Mouse (Mus musculus) forebrain, embryonic 11.5 days (tissue): Measurements from ENCODE around the gene Fndc1. TPM values are rescaled to one million over a fixed set of nuclear protein-coding genes. Genes with fewer than 3 reads are reported as not detected.

Experiments used
- ATAC-seq: fragments of 200-750 bp; cut with Nextera tagmentation; replicated peaks from 2 replicates; pipeline ENCODE4 v1.8.0; 2017; ENCODE audit warnings: moderate TSS enrichment; ENCODE audit not compliant: low FRiP score
- DNase-seq: peaks from one replicate; pipeline ENCODE4 v3.0.0-alpha.2; 2017; ENCODE audit warnings: low spot score
- H3K27ac ChIP-seq: fragments of 300-500 bp; sonication (generic); 2 replicates; pipeline ENCODE4 v1.5.1; 2014; ENCODE audit warnings: low read depth, low read length
- H3K27me3 ChIP-seq: fragments of 300-500 bp; sonication (generic); 2 replicates; pipeline ENCODE4 v1.6.1; 2014; ENCODE audit warnings: mild to moderate bottlenecking, low read length, mixed read lengths; ENCODE audit not compliant: control insufficient read depth, insufficient read depth
- H3K36me3 ChIP-seq: fragments of 300-500 bp; sonication (generic); 2 replicates; pipeline ENCODE4 v1.6.1; 2014; ENCODE audit warnings: mild to moderate bottlenecking, low read length, moderate library complexity, mixed read lengths; ENCODE audit not compliant: control insufficient read depth, insufficient read depth
- H3K4me1 ChIP-seq: fragments of 300-500 bp; sonication (generic); replicated peaks from 2 replicates; pipeline ENCODE4 v1.6.1; 2014; ENCODE audit warnings: low read length, mixed read lengths; ENCODE audit not compliant: control insufficient read depth, insufficient read depth
- H3K4me2 ChIP-seq: fragments of 300-500 bp; sonication (generic); 2 replicates; pipeline ENCODE4 v1.6.1; 2014; ENCODE audit warnings: low read depth, mild to moderate bottlenecking, low read length, moderate library complexity, mixed read lengths; ENCODE audit not compliant: severe bottlenecking
- H3K4me3 ChIP-seq: fragments of 300-500 bp; sonication (generic); 2 replicates; pipeline ENCODE4 v1.5.1; 2014; ENCODE audit warnings: low read depth, low read length
- H3K9ac ChIP-seq: fragments of 300-500 bp; sonication (generic); 2 replicates; pipeline ENCODE4 v1.6.1; 2014; ENCODE audit warnings: low read length
- H3K9me3 ChIP-seq: fragments of 300-500 bp; sonication (generic); 2 replicates; pipeline ENCODE4 v1.6.1; 2016; ENCODE audit warnings: low read length, mixed read lengths; ENCODE audit not compliant: control insufficient read depth
- WGBS: fragments of 180-500 bp; shearing (Covaris S2); extraction: QIAGEN DNeasy Blood & Tissue Kit; methylation state at CpG from one replicate; pipeline ENCODE4 v1.1.7; 2014; 5-methylcytosine and 5-hydroxymethylcytosine counted together
- polyA plus RNA-seq: library from polyadenylated mRNA; unstranded; fragments of >200 nt; fragmentation: Nextera tagmentation; extraction: Ambion mirVana; gene quantifications from 2 replicates; pipeline ENCODE4 v1.2.1, GENCODE M21; 2014

The Fndc1 gene
- polyA plus RNA-seq, 1 experiment from 2014 or later: 1.0 TPM

DNA sequence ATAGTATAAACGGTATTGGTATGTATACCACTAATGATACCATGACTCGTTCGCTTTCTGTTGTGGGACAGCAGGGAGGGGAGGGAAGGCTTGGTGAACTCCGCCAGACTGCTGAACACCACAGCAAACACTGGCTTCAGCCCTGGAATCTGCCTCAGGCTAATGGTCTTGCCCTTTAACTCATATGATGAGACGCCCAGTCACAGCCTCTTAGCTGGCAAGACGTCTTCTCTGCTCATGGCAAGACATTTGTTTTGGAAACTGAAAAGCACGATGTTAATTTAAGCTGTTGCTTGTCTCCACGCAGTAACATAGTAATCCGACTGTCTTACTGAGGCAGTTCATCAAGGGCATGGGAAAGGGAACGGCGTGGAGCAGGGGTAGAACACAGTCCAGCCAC is 72.1 kb downstream of the Fndc1 start:
- H3K36me3 ChIP-seq: no peaks in the 10 kb centered on the region
- no peaks in the 10 kb centered on the region for H3K27me3 ChIP-seq
- 86% methylated on average over 11 of the region's 11 CpGs for WGBS
- no peak for ATAC-seq
- no peak for DNase-seq
- no peak overlapping the region for H3K27ac ChIP-seq
- no peak overlapping the region for H3K9ac ChIP-seq
- H3K4me1 ChIP-seq: no peaks in the 10 kb centered on the region
- H3K9me3 ChIP-seq: no peaks in the 10 kb centered on the region
- H3K4me3 ChIP-seq: no peak overlapping the region
- H3K4me2 ChIP-seq: no peak overlapping the region

DNA sequence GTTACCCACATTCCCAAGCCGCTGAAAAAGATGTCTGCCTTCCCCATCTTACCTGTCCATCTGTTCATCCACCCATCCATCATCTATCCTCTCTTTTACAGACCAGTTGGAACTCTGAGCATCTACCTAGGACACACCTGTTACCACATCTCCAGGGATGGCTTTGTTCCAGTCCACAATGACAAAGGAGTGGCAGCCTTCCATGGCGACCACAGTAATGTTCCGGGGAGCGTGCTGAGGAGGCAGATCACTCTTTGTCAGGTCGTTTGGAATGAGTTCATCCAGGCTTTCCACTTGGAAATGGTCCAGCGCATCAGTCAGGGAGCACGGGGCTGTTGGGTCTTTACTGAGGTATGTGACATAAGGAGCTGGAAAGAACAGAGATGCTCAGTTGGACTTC is 73.7 kb downstream of the Fndc1 start:
- no peaks in the 10 kb centered on the region for H3K9me3 ChIP-seq
- no peaks in the 10 kb centered on the region for H3K4me1 ChIP-seq
- no peaks in the 10 kb centered on the region for H3K27me3 ChIP-seq
- H3K36me3 ChIP-seq: no peaks in the 10 kb centered on the region
- no peak overlapping the region for H3K9ac ChIP-seq
- DNase-seq: no peak
- 84% methylated on average over 7 of the region's 7 CpGs for WGBS
- ATAC-seq: no peak
- H3K4me2 ChIP-seq: no peak overlapping the region
- H3K27ac ChIP-seq: no peak overlapping the region
- no peak overlapping the region for H3K4me3 ChIP-seq

DNA sequence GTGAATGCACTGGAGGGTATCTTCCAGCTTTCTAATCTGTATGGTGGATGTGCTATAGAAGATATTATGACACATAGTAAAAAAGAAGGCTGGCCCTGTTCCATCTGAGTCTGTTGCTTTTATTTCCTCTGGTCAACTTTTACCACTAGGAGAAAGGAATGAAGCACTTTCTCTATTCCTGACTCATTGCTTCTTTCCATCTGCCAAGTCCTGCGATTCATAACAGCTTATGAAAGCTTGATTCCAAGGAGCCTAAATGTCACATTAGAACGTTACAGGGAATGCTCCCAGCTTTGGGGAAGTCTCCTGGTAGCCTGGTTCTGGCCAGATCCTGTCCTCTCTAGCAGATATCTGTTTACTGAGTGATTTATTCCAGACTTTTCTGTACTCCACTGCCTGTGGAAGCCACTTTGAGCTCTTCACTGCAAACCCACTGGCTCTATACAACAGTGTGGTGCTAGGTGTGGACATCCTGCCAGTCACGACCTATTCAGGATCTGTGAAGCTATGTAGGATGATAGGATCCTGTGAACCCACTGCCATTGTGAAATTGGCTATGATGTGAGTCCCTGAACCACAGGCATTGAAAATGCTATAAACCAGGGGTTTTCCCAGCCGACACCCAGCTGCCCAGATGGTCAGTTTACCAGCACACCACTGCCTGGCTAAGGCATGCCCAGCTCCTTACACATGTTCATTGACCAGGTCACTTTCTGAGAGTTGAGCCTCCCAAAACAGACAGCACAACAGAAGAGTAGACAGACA is 77.9 kb downstream of the Fndc1 start:
- Histone ChIP-seq H3K36me3 (no peaks in the 10 kb centered on the region), H3K9ac (no peak overlapping the region), H3K4me1 (no peaks in the 10 kb centered on the region), H3K27ac (no peak overlapping the region), H3K9me3 (no peaks in the 10 kb centered on the region), H3K4me3 (no peak overlapping the region), H3K4me2 (no peak overlapping the region), H3K27me3 (no peaks in the 10 kb centered on the region)
- DNase-seq (no peak), ATAC-seq (no peak)
- WGBS: 85% methylated on average over 4 of the region's 4 CpGs

DNA sequence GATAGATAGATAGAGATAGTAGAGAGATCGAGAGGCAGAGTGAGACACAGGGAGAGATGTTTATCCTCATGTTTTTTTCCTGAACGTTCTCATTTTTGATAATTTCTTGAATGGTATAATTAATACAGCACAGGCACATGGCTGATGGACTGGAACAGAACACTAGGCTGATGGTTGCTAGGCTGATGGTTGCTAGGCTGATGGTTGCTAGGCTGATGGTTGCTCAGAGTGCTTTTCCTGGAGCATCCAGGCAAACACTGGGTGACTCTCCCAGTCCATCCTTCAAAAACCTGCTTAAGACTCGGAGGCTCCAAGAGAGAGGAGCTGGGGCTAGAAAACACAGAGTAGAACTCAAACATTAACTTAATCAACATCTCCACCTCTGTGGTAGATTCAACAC is 80.3 kb downstream of the Fndc1 start:
- H3K4me2 ChIP-seq: no peak overlapping the region
- no peaks in the 10 kb centered on the region for H3K27me3 ChIP-seq
- no peaks in the 10 kb centered on the region for H3K4me1 ChIP-seq
- no peaks in the 10 kb centered on the region for H3K9me3 ChIP-seq
- H3K27ac ChIP-seq: no peak overlapping the region
- no peak for DNase-seq
- H3K36me3 ChIP-seq: no peaks in the 10 kb centered on the region
- 85% methylated on average over 3 of the region's 3 CpGs for WGBS
- H3K9ac ChIP-seq: no peak overlapping the region
- ATAC-seq: no peak
- no peak overlapping the region for H3K4me3 ChIP-seq

DNA sequence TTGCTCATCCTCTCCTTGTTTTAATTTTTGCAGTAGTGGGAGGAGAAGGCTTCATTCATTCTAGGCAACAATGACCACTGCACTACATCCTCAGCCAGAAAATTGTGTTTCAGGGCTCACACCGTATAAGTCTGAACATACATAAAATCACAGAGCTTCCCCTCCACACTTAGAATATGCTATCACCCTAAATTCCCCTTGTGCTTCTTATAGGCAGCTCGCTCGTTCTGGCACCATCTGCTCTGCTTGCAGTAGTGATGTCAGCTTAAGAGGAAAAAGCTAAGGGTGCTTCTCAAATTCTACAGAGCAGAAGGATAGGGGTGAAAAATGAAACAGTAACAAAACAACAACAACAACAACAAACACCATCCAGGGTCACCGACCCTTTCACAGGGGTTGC is 82.1 kb downstream of the Fndc1 start:
- H3K27ac ChIP-seq: no peak overlapping the region
- H3K4me2 ChIP-seq: no peak overlapping the region
- H3K9ac ChIP-seq: no peak overlapping the region
- H3K4me3 ChIP-seq: no peak overlapping the region
- DNase-seq (no peak), ATAC-seq (no peak)
- no peaks in the 10 kb centered on the region for H3K4me1 ChIP-seq
- H3K36me3 ChIP-seq: no peaks in the 10 kb centered on the region
- WGBS: 90% methylated on average over 4 of the region's 4 CpGs
- H3K27me3 ChIP-seq: no peaks in the 10 kb centered on the region
- no peaks in the 10 kb centered on the region for H3K9me3 ChIP-seq

DNA sequence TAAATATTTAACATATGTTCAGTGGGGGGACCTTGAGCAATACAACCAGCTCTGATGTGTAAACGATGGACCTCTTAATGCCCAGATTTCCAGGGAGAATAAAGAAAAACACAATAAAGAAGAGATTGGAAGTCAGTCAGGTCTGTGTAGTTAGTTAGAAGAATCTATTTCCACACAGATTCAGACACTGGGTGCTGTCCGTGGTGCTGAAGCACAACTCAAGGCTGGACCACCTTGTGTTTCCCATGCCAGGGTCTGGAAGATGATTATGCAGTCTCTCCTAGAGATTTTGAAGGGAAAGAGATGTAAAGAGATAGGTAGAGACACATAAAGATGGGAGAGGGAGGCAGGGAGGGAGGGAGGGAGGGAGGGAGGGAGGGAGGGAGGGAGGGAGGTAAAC is 86.1 kb downstream of the Fndc1 start:
- Histone ChIP-seq H3K27ac (no peak overlapping the region), H3K4me2 (no peak overlapping the region), H3K9ac (no peak overlapping the region), H3K4me3 (no peak overlapping the region), H3K27me3 (no peaks in the 10 kb centered on the region), H3K4me1 (no peaks in the 10 kb centered on the region), H3K36me3 (no peaks in the 10 kb centered on the region), H3K9me3 (no peaks in the 10 kb centered on the region)
- DNase-seq (peak; percentile 79), ATAC-seq (no peak)
- WGBS: 27% methylated on average over 2 of the region's 2 CpGs

DNA sequence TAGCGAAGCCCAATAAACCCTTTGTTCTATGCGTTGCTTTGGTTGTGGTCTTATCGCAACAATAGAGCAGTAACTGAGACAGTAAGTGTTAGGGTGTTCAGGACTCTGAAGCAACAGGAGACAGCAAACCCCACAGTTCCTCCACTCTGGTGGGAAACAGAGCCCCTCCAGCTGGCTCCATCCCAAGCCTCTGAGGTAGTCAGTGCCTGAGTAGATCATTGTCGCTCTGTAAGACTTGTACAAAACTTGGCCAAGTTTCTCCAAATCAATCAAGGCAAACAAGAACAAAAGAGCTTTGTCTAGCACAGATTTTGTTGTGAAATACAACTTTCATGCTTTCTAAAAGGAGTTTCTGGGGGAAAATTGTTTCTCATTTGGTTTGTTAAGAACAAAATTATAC is 104.1 kb downstream of the Fndc1 start:
- H3K27ac ChIP-seq: no peak overlapping the region
- DNase-seq: no peak
- no peaks in the 10 kb centered on the region for H3K36me3 ChIP-seq
- ATAC-seq: no peak
- no peak overlapping the region for H3K9ac ChIP-seq
- 86% methylated on average over 4 of the region's 4 CpGs for WGBS
- no peaks in the 10 kb centered on the region for H3K27me3 ChIP-seq
- H3K4me2 ChIP-seq: no peak overlapping the region
- no peaks in the 10 kb centered on the region for H3K4me1 ChIP-seq
- no peak overlapping the region for H3K4me3 ChIP-seq
- H3K9me3 ChIP-seq: no peaks in the 10 kb centered on the region

DNA sequence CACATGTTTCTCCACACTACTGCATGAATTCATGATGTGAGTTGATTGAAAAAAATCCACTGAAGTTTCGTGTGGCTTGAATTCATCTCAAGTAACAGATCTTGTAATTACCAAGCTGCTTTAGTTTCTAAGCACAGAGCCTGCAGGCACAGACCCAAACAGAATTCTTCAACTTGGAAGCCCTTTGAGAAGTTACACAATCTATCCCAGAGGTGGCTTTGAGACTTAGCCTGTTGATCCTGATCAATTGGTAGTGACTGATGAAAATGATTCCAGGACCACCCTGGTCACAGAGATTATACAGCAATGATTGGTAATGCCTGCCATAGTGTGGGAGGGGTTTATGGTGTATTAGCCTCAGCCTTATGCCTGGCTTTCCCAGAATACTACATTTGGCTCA is 108.2 kb downstream of the Fndc1 start:
- Histone ChIP-seq H3K9me3 (no peaks in the 10 kb centered on the region), H3K9ac (no peak overlapping the region), H3K27ac (no peak overlapping the region), H3K4me2 (no peak overlapping the region), H3K4me1 (no peaks in the 10 kb centered on the region), H3K4me3 (no peak overlapping the region), H3K36me3 (no peaks in the 10 kb centered on the region), H3K27me3 (no peaks in the 10 kb centered on the region)
- ATAC-seq (no peak), DNase-seq (no peak)
- 62% methylated on average over 1 of the region's 1 CpGs for WGBS

DNA sequence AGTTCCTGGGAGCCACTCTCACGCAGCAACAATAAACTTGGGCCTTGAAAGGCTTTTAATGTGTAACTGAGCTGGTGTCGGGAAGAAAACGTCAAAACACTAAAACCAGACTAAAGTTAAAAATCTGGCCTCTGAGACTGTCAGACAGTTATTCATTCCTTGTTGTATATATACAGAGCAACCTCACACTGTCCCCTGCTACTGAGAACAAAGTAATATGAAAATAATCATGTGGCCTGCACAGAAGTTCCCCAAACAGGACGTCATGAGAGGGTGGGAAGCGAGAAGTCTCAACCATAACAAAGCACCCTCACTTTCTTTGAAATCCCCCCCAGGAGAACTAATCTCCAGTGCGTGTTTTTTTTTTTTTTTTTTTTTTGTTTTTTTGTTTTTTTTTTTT is 109.2 kb downstream of the Fndc1 start:
- H3K4me3 ChIP-seq: no peak overlapping the region
- WGBS: 82% methylated on average over 6 of the region's 6 CpGs
- no peaks in the 10 kb centered on the region for H3K9me3 ChIP-seq
- H3K36me3 ChIP-seq: no peaks in the 10 kb centered on the region
- no peak for DNase-seq
- no peak for ATAC-seq
- H3K4me1 ChIP-seq: no peaks in the 10 kb centered on the region
- no peak overlapping the region for H3K27ac ChIP-seq
- H3K27me3 ChIP-seq: no peaks in the 10 kb centered on the region
- no peak overlapping the region for H3K9ac ChIP-seq
- H3K4me2 ChIP-seq: no peak overlapping the region
